Mouse (Mus musculus) lung, embryonic 14.5 days (tissue): ENCODE measurements around the gene Cela2a. TPM values are rescaled to one million over a fixed set of nuclear protein-coding genes. Genes with fewer than 3 reads are reported as not detected.

ENCODE experiments used
- ATAC-seq: fragments of 200-750 bp; cut with Nextera tagmentation; 2 replicates; pipeline ENCODE4 v1.8.0; 2017; ENCODE audit warnings: mild to moderate bottlenecking, moderate TSS enrichment, moderate library complexity; ENCODE audit not compliant: insufficient read depth
- DNase-seq: peaks from one replicate; pipeline ENCODE4 v3.0.0-alpha.2; 2015
- H3K27ac ChIP-seq: fragments of 300-500 bp; sonication (generic); 2 replicates; pipeline ENCODE4 v1.5.1; 2014; ENCODE audit warnings: low read depth, mild to moderate bottlenecking, moderate library complexity
- H3K27me3 ChIP-seq: fragments of 300-500 bp; sonication (generic); 2 replicates; pipeline ENCODE4 v1.6.1; 2014; ENCODE audit warnings: low read length, control low read depth; ENCODE audit not compliant: insufficient read depth
- H3K36me3 ChIP-seq: fragments of 300-500 bp; sonication (generic); 2 replicates; pipeline ENCODE4 v1.6.1; 2014; ENCODE audit warnings: control low read depth; ENCODE audit not compliant: insufficient read depth
- H3K4me1 ChIP-seq: fragments of 300-500 bp; sonication (generic); 2 replicates; pipeline ENCODE4 v1.6.1; 2014; ENCODE audit warnings: antibody characterized with exemption, control low read depth; ENCODE audit not compliant: insufficient read depth
- H3K4me2 ChIP-seq: fragments of 300-500 bp; sonication (generic); 2 replicates; pipeline ENCODE4 v1.6.1; 2014; ENCODE audit warnings: mild to moderate bottlenecking
- H3K4me3 ChIP-seq: fragments of 300-500 bp; sonication (generic); 2 replicates; pipeline ENCODE4 v1.5.1; 2014; ENCODE audit warnings: low read depth, low read length
- H3K9ac ChIP-seq: fragments of 300-500 bp; sonication (generic); 2 replicates; pipeline ENCODE4 v1.6.1; 2014
- H3K9me3 ChIP-seq: fragments of 300-500 bp; sonication (generic); 2 replicates; pipeline ENCODE4 v1.6.1; 2016; ENCODE audit warnings: low read depth, low read length, control low read depth
- CTCF ChIP-seq: IDR thresholded peaks from 2 replicates; pipeline ENCODE4 v1.5.1; 2016; ENCODE audit warnings: antibody characterized with exemption, low read depth
- WGBS: fragments of 180-500 bp; shearing (Covaris S2); extraction: QIAGEN DNeasy Blood & Tissue Kit; methylation state at CpG from one replicate; pipeline ENCODE4 v1.1.7; 2014; 5-methylcytosine and 5-hydroxymethylcytosine counted together
- polyA plus RNA-seq: library from polyadenylated mRNA; unstranded; fragments of >200 nt; fragmentation: Nextera tagmentation; extraction: Ambion mirVana; gene quantifications from 2 replicates; pipeline ENCODE4 v1.2.1, GENCODE M21; 2014

Gene Cela2a
- polyA plus RNA-seq, 1 experiment from 2014 or later = not detected

DNA sequence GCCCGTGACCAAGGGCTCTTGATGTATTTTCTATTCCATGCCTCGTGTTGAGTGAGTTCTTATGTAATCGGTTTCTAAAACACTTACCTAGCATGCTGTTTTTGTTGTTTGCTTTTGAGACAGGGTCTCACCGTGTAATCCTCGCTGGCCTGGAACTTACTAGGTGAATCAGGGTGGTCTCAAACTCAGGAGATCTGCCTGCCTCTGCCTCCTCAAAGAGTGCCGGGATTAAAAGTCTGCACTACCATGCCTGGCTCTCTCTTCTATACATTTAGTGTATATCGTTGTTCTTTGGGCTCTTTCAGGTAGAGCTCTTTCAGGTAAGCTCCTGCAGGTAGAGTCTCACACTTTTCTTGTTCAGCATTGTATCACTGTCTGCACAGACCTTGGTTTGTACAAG is 34.5 kb downstream of the Cela2a start:
- 86% methylated on average over 7 of the region's 7 CpGs for WGBS
- Histone ChIP-seq H3K36me3 (peaks cover 1% of the 10 kb centered on the region; the same call in 1 of the 2 replicates), H3K4me3 (no peak overlapping the region), H3K27ac (no peak overlapping the region), H3K9ac (no peak overlapping the region), H3K9me3 (no peaks in the 10 kb centered on the region), H3K27me3 (no peaks in the 10 kb centered on the region), H3K4me1 (no peaks in the 10 kb centered on the region), H3K4me2 (no peak overlapping the region)
- no peak for TF ChIP-seq CTCF
- ATAC-seq (no peak), DNase-seq (no peak)

DNA sequence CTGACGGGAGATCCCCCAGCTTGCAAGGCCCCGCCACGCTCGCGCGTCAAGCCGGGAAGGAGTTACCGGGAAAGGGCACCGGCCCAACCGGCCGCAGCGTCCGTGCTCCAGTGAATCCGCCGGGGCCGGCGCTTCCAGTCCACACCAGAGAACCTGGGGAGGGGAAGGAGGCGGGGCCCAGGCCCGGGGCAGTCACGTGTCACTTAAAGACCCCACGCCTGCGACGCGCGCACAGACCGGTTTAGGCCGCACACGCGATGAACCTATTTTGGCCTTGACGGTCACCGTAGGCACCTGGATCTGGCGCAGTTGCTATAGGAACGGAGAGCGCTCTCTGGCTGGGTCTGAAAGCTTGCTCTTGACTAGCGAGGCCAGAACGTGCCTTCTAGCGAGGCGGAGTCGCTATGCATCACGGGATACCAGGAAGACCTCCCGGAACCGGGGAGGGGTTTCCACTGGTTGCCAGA is 35.4 kb downstream of the Cela2a start, which contains the start of gene Dnajc16:
TSS of gene Dnajc16 (minus strand) at position 408 of the 467 bp plus-strand sequence.
- Histone ChIP-seq H3K27ac (peak within 1 kb of the TSS; percentile 80), H3K4me3 (peak within 1 kb of the TSS; percentile 97), H3K9me3 (no peaks in the 10 kb centered on the region), H3K27me3 (no peaks in the 10 kb centered on the region), H3K36me3 (no peaks in the 10 kb centered on the region; the same call in 1 of the 2 replicates), H3K4me1 (no peaks in the 10 kb centered on the region), H3K9ac (peak within 1 kb of the TSS; percentile 94), H3K4me2 (peak within 1 kb of the TSS; percentile 73)
- ATAC-seq = peak; percentile 80
- DNase-seq = peak; percentile 99
- WGBS = under 1% methylated on average over 42 of the region's 42 CpGs
- TF ChIP-seq CTCF = peak; percentile 19; the same call in 1 of the 2 replicates

DNA sequence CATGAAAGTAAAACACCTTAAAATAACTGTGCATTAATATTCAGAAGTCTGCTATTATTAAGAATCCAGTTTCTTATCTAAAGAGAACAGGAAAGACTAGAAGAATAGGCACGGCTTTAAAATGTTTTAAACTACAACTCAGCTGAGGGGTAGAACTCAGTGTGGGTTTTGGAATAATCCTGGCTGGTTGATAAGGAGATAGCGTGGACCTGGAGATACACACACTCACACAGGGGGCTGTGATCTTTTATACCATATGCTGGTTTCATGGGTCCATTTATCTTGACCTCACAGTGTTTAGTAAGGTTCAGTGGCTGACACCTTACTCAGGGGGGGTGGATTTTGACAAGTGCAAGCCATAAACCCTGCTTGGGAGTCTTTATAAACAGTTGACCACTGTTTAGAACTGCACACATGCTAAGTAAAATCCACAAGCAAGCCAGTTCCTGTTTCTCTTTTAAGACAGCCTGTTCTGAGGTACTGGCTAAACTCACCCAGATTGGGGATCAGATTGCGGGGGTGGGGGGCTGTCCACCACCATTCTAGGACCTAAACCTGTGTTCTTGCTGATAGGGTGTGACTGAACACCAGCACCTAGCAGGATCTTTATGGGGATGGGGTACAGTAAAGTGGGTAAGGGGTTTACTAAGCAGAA is 36.3 kb downstream of the Cela2a start:
- no peak for TF ChIP-seq CTCF
- H3K27me3 ChIP-seq = no peaks in the 10 kb centered on the region
- H3K4me1 ChIP-seq = no peaks in the 10 kb centered on the region
- H3K27ac ChIP-seq = peak overlapping the region; percentile 80; the same call in 1 of the 2 replicates
- DNase-seq (no peak), ATAC-seq (no peak)
- 35% methylated on average over 3 of the region's 3 CpGs for WGBS
- H3K4me2 ChIP-seq = peak overlapping the region; percentile 73
- H3K4me3 ChIP-seq = peak overlapping the region; percentile 97
- H3K9ac ChIP-seq = peak overlapping the region; percentile 94
- H3K9me3 ChIP-seq = no peaks in the 10 kb centered on the region
- peaks cover 7% of the 10 kb centered on the region for H3K36me3 ChIP-seq

DNA sequence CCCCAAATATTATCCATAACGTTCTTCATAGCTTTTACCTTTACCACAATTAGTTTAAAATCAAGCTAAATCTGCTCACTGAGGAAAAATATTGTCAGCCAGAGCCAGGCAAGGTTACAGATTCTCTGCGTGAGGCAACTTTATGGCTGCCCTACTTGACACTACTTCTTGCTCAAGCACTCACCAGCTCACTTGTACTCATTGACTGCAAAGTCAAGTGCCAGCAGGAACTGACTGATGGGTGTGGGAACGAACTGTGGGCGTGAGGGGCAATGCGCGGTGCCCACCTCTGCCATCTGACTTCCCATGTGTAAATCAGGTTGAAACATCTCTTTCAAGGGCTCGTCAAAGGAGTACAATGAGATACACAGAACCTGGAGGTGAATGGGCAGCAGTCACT is 38.5 kb downstream of the Cela2a start:
- Histone ChIP-seq H3K4me1 (no peaks in the 10 kb centered on the region), H3K36me3 (peaks cover 28% of the 10 kb centered on the region), H3K9ac (no peak overlapping the region), H3K4me2 (no peak overlapping the region), H3K9me3 (no peaks in the 10 kb centered on the region), H3K27ac (no peak overlapping the region; the same call in 1 of the 2 replicates), H3K4me3 (no peak overlapping the region), H3K27me3 (no peaks in the 10 kb centered on the region)
- no peak for TF ChIP-seq CTCF
- 72% methylated on average over 7 of the region's 7 CpGs for WGBS
- ATAC-seq (no peak), DNase-seq (no peak)

DNA sequence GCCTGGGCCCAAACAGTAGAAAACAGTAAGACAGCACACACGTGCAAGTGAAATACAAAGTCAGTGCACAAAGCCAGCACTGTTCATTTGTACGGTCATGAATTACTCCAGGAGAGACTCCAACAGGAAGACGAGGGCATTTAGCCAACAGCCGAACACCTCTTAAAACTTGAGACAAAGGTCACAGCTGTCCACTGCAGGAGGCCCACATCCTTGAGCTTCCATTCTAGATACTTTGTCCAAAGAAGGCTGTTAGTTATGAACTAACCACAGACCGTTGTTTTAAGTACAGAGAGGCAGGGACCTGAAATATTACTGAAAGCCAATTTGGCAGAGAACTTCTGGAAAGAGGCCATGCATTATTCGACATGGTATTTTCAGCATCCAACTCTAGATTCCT is 38.9 kb downstream of the Cela2a start:
- peak overlapping the region; percentile 66; the same call in 1 of the 2 replicates for H3K27ac ChIP-seq
- no peak overlapping the region for H3K4me3 ChIP-seq
- no peaks in the 10 kb centered on the region for H3K27me3 ChIP-seq
- no peaks in the 10 kb centered on the region for H3K9me3 ChIP-seq
- ATAC-seq (no peak), DNase-seq (peak; percentile 36)
- peaks cover 31% of the 10 kb centered on the region for H3K36me3 ChIP-seq
- no peaks in the 10 kb centered on the region for H3K4me1 ChIP-seq
- WGBS = 55% methylated on average over 6 of the region's 6 CpGs
- no peak for TF ChIP-seq CTCF
- no peak overlapping the region for H3K9ac ChIP-seq
- H3K4me2 ChIP-seq = no peak overlapping the region

DNA sequence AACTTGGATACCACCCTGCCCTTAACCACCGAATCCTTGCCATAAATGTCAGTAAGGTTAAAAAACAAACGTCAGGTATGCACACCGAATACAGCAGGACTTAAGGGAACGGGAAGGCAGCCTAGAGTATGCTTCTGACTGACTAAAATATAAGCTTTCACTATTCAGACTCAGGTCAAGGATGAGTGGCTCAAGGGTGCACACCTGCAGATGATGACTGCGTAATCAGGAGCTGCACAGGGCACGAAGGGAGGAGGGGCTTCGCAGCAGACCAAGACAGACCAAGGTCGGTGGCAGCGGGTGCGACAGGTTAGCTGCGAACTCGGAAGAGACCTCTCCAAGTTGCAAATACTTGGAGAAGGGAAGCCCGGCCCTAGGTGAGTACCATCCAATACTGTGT is 39.8 kb downstream of the Cela2a start:
- Histone ChIP-seq H3K27me3 (no peaks in the 10 kb centered on the region), H3K9me3 (no peaks in the 10 kb centered on the region), H3K4me1 (no peaks in the 10 kb centered on the region), H3K9ac (no peak overlapping the region), H3K36me3 (peaks cover 39% of the 10 kb centered on the region), H3K4me3 (no peak overlapping the region), H3K27ac (peak overlapping the region; percentile 42; the same call in 1 of the 2 replicates), H3K4me2 (no peak overlapping the region)
- ATAC-seq (no peak), DNase-seq (no peak)
- TF ChIP-seq CTCF = no peak
- 72% methylated on average over 13 of the region's 13 CpGs for WGBS

DNA sequence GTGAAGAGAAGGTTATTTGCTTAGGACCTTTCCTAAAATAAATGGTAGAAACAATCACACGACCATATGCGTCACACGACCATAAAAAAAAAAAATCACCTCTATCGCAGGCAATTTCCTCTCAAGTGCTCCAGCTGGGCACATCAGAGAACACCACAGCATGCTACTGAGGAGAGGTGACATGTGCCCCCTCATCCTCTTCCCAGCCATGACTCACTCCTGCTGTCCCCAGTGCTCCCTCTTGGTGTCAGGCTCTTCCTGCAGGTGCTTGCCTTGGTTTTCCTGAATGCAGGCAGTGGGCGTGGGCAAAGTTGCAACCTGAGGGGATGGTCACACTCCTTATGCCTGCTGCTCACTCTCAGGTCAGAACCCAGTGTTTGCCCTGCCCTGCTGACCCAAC is 41.1 kb downstream of the Cela2a start:
- Histone ChIP-seq H3K4me1 (no peaks in the 10 kb centered on the region), H3K9me3 (no peaks in the 10 kb centered on the region), H3K27me3 (no peaks in the 10 kb centered on the region), H3K4me2 (no peak overlapping the region), H3K36me3 (peaks cover 52% of the 10 kb centered on the region), H3K27ac (no peak overlapping the region), H3K4me3 (no peak overlapping the region), H3K9ac (no peak overlapping the region)
- WGBS = 74% methylated on average over 5 of the region's 5 CpGs
- DNase-seq (no peak), ATAC-seq (no peak)
- TF ChIP-seq CTCF = 0 out of 2 replicates have a peak, but pooled peaks have one; percentile 4
